In the genomic region with DNA sequence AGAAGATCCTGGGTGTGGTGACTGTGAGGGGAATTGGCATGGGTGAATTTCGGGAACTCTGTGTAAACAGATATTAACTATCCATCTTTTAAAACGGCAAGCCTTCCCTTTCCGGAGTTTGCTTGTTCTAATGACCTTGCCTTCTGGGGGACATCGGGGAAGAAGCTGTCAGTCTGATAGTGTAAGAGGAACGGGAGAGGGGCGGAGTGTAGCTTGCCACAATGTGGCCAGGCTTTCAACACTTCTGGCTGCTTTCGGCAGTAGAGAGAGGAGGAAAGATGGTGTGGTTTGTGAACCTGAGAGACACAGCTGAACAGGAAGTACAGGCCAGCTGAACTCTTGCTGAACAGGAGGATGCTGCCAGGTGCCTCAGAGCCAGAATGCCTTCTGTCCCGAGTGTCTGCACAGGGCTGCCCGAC, we compare ENCODE assay signal across 10 mouse cellular contexts. TPM values are rescaled to one million over a fixed set of nuclear protein-coding genes. Genes with fewer than 3 reads are reported as not detected.
A peak's percentile ranks its signal among the peaks of the same experiment; 100 is the strongest.
DNase-seq lines count a peak whose midpoint lies in the region; ATAC-seq and TF ChIP-seq lines count a peak whose summit lies in the region.
"Had no signal": no experiment of that assay in that cellular context is flagged by ENCODE, and none has a peak within 500 bp of the region (broad histone marks: within the 10 kb centered on the region; RNA-seq: fewer than 3 reads in every experiment).

No protein-coding gene starts in this region.

- no peak overlapping the region; the same call in 1 of the 2 replicates for H3K9ac ChIP-seq in heart, postnatal 0 days (replicated peaks; ENCODE audit: low read depth, low read length)
- no peak overlapping the region for H3K9ac ChIP-seq in forebrain, embryonic 11.5 days (ENCODE audit: low read length)
- H3K9ac ChIP-seq in hindbrain, embryonic 16.5 days (ENCODE audit: low read depth, low read length), result no peak overlapping the region
- H3K9ac ChIP-seq: embryonic facial prominence, embryonic 12.5 days; lung, embryonic 15.5 days had no signal

- intact Hi-C loops in gastrocnemius, postnatal 36 days (cut with DNase I), result no loop called here

- ATAC-seq in heart, postnatal 0 days (ENCODE audit: insufficient read depth, low read depth), result 0 out of 2 replicates have a peak, but pooled peaks have one; percentile 37
- ATAC-seq in monocyte, adult 5-6 weeks (replicated peaks; ENCODE audit: insufficient number of reproducible peaks, low FRiP score, low TSS enrichment, poor library complexity, severe bottlenecking), result peak; percentile 66
- ATAC-seq in forebrain, embryonic 11.5 days (replicated peaks; ENCODE audit: low FRiP score), result no peak
- ATAC-seq in hindbrain, embryonic 16.5 days, result no peak

- peak overlapping the region; percentile 60; the same call in 1 of the 2 replicates for H3K27ac ChIP-seq in heart, postnatal 0 days (ENCODE audit: low read depth)
- no peak overlapping the region for H3K27ac ChIP-seq in forebrain, embryonic 11.5 days (ENCODE audit: low read depth, low read length)
- H3K27ac ChIP-seq in hindbrain, embryonic 16.5 days (ENCODE audit: low read depth, low read length), result no peak overlapping the region
- H3K27ac ChIP-seq: embryonic facial prominence, embryonic 12.5 days; lung, embryonic 15.5 days had no signal

- no peak for TF ChIP-seq CTCF in heart, postnatal 0 days (IDR thresholded peaks at IDR 0.05; ENCODE audit: low read depth)

- peak overlapping the region; percentile 33; the same call in 1 of the 2 replicates for H3K4me2 ChIP-seq in heart, postnatal 0 days (ENCODE audit: low read depth, low read length)
- no peak overlapping the region for H3K4me2 ChIP-seq in forebrain, embryonic 11.5 days (ENCODE audit: low read depth, low read length, severe bottlenecking)
- no peak overlapping the region for H3K4me2 ChIP-seq in hindbrain, embryonic 16.5 days (ENCODE audit: low read length)
- H3K4me2 ChIP-seq: embryonic facial prominence, embryonic 12.5 days; lung, embryonic 15.5 days had no signal

- WGBS in heart, postnatal 0 days, result 5% methylated on average over 9 of the region's 9 CpGs
- WGBS in forebrain, embryonic 11.5 days, result 69% methylated on average over 9 of the region's 9 CpGs
- WGBS in hindbrain, embryonic 16.5 days, result 56% methylated on average over 9 of the region's 9 CpGs

- H3K4me3 ChIP-seq in heart, postnatal 0 days (ENCODE audit: low read depth, low read length), result no peak overlapping the region
- H3K4me3 ChIP-seq in forebrain, embryonic 11.5 days (ENCODE audit: low read depth, low read length), result no peak overlapping the region
- H3K4me3 ChIP-seq in hindbrain, embryonic 16.5 days (ENCODE audit: low read length), result no peak overlapping the region
- H3K4me3 ChIP-seq: embryonic facial prominence, embryonic 12.5 days; lung, embryonic 15.5 days had no signal

- TF ChIP-seq EP300 in heart, postnatal 0 days (IDR thresholded peaks at IDR 0.05; ENCODE audit: low read depth), result no peak

- no peaks in the 10 kb centered on the region for H3K9me3 ChIP-seq in heart, postnatal 0 days (replicated peaks; ENCODE audit: control insufficient read depth, low read length)
- H3K9me3 ChIP-seq in forebrain, embryonic 11.5 days (ENCODE audit: control insufficient read depth, low read length), result no peaks in the 10 kb centered on the region
- no peaks in the 10 kb centered on the region for H3K9me3 ChIP-seq in hindbrain, embryonic 16.5 days (ENCODE audit: control insufficient read depth, low read length)
- H3K9me3 ChIP-seq: embryonic facial prominence, embryonic 12.5 days; lung, embryonic 15.5 days had no signal

- peaks cover 5% of the 10 kb centered on the region; the same call in 1 of the 2 replicates for H3K4me1 ChIP-seq in heart, postnatal 0 days (ENCODE audit: control insufficient read depth, insufficient read depth)
- no peaks in the 10 kb centered on the region for H3K4me1 ChIP-seq in forebrain, embryonic 11.5 days (replicated peaks; ENCODE audit: control insufficient read depth, insufficient read depth, low read length)
- no peaks in the 10 kb centered on the region; the same call in 1 of the 2 replicates for H3K4me1 ChIP-seq in hindbrain, embryonic 16.5 days (ENCODE audit: control insufficient read depth, insufficient read depth, low read depth, low read length)
- H3K4me1 ChIP-seq: embryonic facial prominence, embryonic 12.5 days had no signal

- H3K27me3 ChIP-seq in heart, postnatal 0 days (ENCODE audit: control insufficient read depth, insufficient read depth, low read length), result no peaks in the 10 kb centered on the region
- H3K27me3 ChIP-seq in forebrain, embryonic 11.5 days (ENCODE audit: control insufficient read depth, insufficient read depth, low read length), result no peaks in the 10 kb centered on the region
- H3K27me3 ChIP-seq in hindbrain, embryonic 16.5 days (replicated peaks; ENCODE audit: control insufficient read depth, insufficient read depth, low read length), result no peaks in the 10 kb centered on the region
- H3K27me3 ChIP-seq: embryonic facial prominence, embryonic 12.5 days; lung, embryonic 15.5 days had no signal

- DNase-seq in spleen, adult 18-20 months, result peak; percentile 39 to 48
- no peak for DNase-seq in spleen, adult 12 weeks (ENCODE audit: low spot score)
- no peak for DNase-seq in heart, postnatal 0 days (ENCODE audit: low spot score)
- no peak for DNase-seq in forebrain, embryonic 11.5 days (ENCODE audit: low spot score)
- no peak for DNase-seq in urinary bladder, adult 2 months (ENCODE audit: low spot score)
- no peak for DNase-seq in gastrocnemius, postnatal 36 days

- no peaks in the 10 kb centered on the region for H3K36me3 ChIP-seq in heart, postnatal 0 days (replicated peaks; ENCODE audit: control insufficient read depth, insufficient read depth, low read length)
- H3K36me3 ChIP-seq in forebrain, embryonic 11.5 days (ENCODE audit: control insufficient read depth, insufficient read depth, low read length), result no peaks in the 10 kb centered on the region
- H3K36me3 ChIP-seq in hindbrain, embryonic 16.5 days (ENCODE audit: control insufficient read depth, insufficient read depth, low read length), result no peaks in the 10 kb centered on the region
- H3K36me3 ChIP-seq: embryonic facial prominence, embryonic 12.5 days; lung, embryonic 15.5 days had no signal

RNA-seq across cellular contexts. Expression of a gene that starts 10.1 kb away (rescaled TPM):
- not detected in 2 replicates for total RNA-seq in heart, postnatal 0 days (2014; rRNA removed; ENCODE audit: low replicate concordance)
- polyA plus RNA-seq in heart, postnatal 0 days (2015; fragmentation: Nextera tagmentation; extraction: Ambion mirVana), result 0.38 TPM in 2 replicates
- total RNA-seq in monocyte, adult 5-6 weeks (2017), result not detected in 3 replicates
- polyA plus RNA-seq in forebrain, embryonic 11.5 days (2014; fragmentation: Nextera tagmentation; extraction: Ambion mirVana), result 1.7 and 4.2 TPM in 2 replicates
- polyA plus RNA-seq in urinary bladder, adult 2 months (2012; rRNA removed), result 0.47 and 0.66 TPM in 2 replicates
- not detected for total RNA-seq in gastrocnemius, postnatal 36 days (2021)
- polyA plus RNA-seq in hindbrain, embryonic 16.5 days (2015; fragmentation: Nextera tagmentation; extraction: Ambion mirVana), result 13.3 and 14.0 TPM in 2 replicates

RNA-seq across cellular contexts. Expression of a gene that starts 42.8 kb away (rescaled TPM):
- 8.3 and 117 TPM in 2 replicates for total RNA-seq in heart, postnatal 0 days (2014; rRNA removed; ENCODE audit: low replicate concordance)
- 4.6 and 4.7 TPM in 2 replicates for polyA plus RNA-seq in heart, postnatal 0 days (2015; fragmentation: Nextera tagmentation; extraction: Ambion mirVana)
- 223 to 337 TPM (median 251 TPM) in 3 replicates for total RNA-seq in monocyte, adult 5-6 weeks (2017)
- 0.96 and 1.2 TPM in 2 replicates for polyA plus RNA-seq in forebrain, embryonic 11.5 days (2014; fragmentation: Nextera tagmentation; extraction: Ambion mirVana)
- polyA plus RNA-seq in urinary bladder, adult 2 months (2012; rRNA removed), result 32.9 and 42.9 TPM in 2 replicates
- 1 to 10 TPM; 5.6 to 8.2 TPM for total RNA-seq in gastrocnemius, postnatal 36 days (2021)
- 2.4 TPM in 2 replicates for polyA plus RNA-seq in hindbrain, embryonic 16.5 days (2015; fragmentation: Nextera tagmentation; extraction: Ambion mirVana)

Comparison
In these comparisons a context has a peak if more than half of its experiments do, and no peak if none do; other contexts are left out.
1. DNase-seq: peak in spleen, adult 18-20 months (2 of 2); none in spleen, adult 12 weeks (single experiment), heart, postnatal 0 days (single experiment), forebrain, embryonic 11.5 days (single experiment), urinary bladder, adult 2 months (single experiment) and gastrocnemius, postnatal 36 days (0 of 2).
2. ATAC-seq: peak in heart, postnatal 0 days (single experiment) and monocyte, adult 5-6 weeks (single experiment); none in forebrain, embryonic 11.5 days (single experiment) and hindbrain, embryonic 16.5 days (single experiment).